Mouse (Mus musculus) lung, postnatal 0 days (tissue): ENCODE results near the gene Wscd2. TPM values are rescaled to one million over a fixed set of nuclear protein-coding genes. Genes with fewer than 3 reads are reported as not detected.

Experiments used
- ATAC-seq: fragments of 200-750 bp; cut with Nextera tagmentation; 2 replicates; pipeline ENCODE4 v1.8.0; 2017; ENCODE audit warnings: moderate library complexity
- DNase-seq: peaks from one replicate; pipeline ENCODE4 v3.0.0-alpha.2; 2016; ENCODE audit warnings: low spot score
- H3K27ac ChIP-seq: fragments of 300-500 bp; sonication (generic); 2 replicates; pipeline ENCODE4 v1.5.1; 2014; ENCODE audit warnings: antibody characterized with exemption, mild to moderate bottlenecking, low read length, mixed read lengths
- H3K27me3 ChIP-seq: fragments of 300-500 bp; sonication (generic); replicated peaks from 2 replicates; pipeline ENCODE4 v1.6.1; 2014; ENCODE audit warnings: low read length, mixed read lengths; ENCODE audit not compliant: insufficient read depth
- H3K36me3 ChIP-seq: fragments of 300-500 bp; sonication (generic); 2 replicates; pipeline ENCODE4 v1.6.1; 2014; ENCODE audit warnings: low read length, mixed read lengths; ENCODE audit not compliant: insufficient read depth
- H3K4me1 ChIP-seq: fragments of 300-500 bp; sonication (generic); 2 replicates; pipeline ENCODE4 v1.6.1; 2014; ENCODE audit warnings: antibody characterized with exemption, low read depth, low read length, mixed read lengths; ENCODE audit not compliant: insufficient read depth
- H3K4me2 ChIP-seq: fragments of 300-500 bp; sonication (generic); replicated peaks from 2 replicates; pipeline ENCODE4 v1.6.1; 2014; ENCODE audit warnings: low read depth, mild to moderate bottlenecking, low read length, moderate library complexity, mixed read lengths
- H3K4me3 ChIP-seq: fragments of 300-500 bp; sonication (generic); 2 replicates; pipeline ENCODE4 v1.5.1; 2014; ENCODE audit warnings: low read depth, low read length
- H3K9ac ChIP-seq: fragments of 300-500 bp; sonication (generic); replicated peaks from 2 replicates; pipeline ENCODE4 v1.6.1; 2014; ENCODE audit warnings: low read depth, mild to moderate bottlenecking
- H3K9me3 ChIP-seq: fragments of 300-500 bp; sonication (generic); 2 replicates; pipeline ENCODE4 v1.6.1; 2016; ENCODE audit warnings: low read length, mixed read lengths
- CTCF ChIP-seq: IDR thresholded peaks from 2 replicates; pipeline ENCODE4 v1.5.1; 2016; ENCODE audit warnings: antibody characterized with exemption, mild to moderate bottlenecking
- EP300 ChIP-seq: IDR thresholded peaks from 2 replicates; pipeline ENCODE4 v1.6.1; 2016; ENCODE audit warnings: antibody characterized with exemption, mild to moderate bottlenecking, control low read depth
- WGBS: fragments of 180-500 bp; shearing (Covaris S2); extraction: QIAGEN DNeasy Blood & Tissue Kit; methylation state at CpG from one replicate; pipeline ENCODE4 v1.1.7; 2014; 5-methylcytosine and 5-hydroxymethylcytosine counted together
- polyA plus RNA-seq: library from polyadenylated mRNA; unstranded; fragments of >200 nt; fragmentation: Nextera tagmentation; extraction: Ambion mirVana; gene quantifications from 2 replicates; pipeline ENCODE4 v1.2.1, GENCODE M21; 2015

Wscd2 gene
- polyA plus RNA-seq, 1 experiment from 2014 or later, result 2.7 TPM

DNA sequence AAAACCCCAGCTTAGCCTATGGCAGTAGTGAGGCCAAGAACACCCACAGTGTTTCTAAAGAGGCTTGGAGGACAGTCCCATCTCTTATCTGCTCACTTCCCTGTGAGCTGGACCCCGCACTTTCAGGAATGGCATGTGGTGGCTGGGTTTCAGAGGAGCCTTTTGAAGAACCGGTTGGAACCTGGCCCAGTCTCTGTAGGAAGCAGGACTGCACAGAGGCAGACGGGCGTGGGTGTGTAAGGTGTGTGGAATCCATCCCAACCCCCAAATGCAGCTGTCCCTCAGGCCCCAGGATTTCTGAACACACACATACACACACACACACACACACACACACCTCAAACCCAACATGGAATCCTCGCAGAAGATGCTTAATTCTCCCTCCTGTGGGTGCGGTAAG, 23.9 kb downstream of the Wscd2 start:
- Histone ChIP-seq H3K27me3 (no peaks in the 10 kb centered on the region; the same call in 1 of the 2 replicates), H3K36me3 (no peaks in the 10 kb centered on the region), H3K4me1 (peaks cover 3% of the 10 kb centered on the region; the same call in 1 of the 2 replicates), H3K9me3 (no peaks in the 10 kb centered on the region), H3K4me3 (no peak overlapping the region), H3K27ac (no peak overlapping the region), H3K9ac (no peak overlapping the region), H3K4me2 (no peak overlapping the region)
- ATAC-seq (no peak), DNase-seq (no peak)
- TF ChIP-seq EP300 (no peak), CTCF (no peak)
- 60% methylated on average over 6 of the region's 6 CpGs for WGBS

- Histone ChIP-seq H3K36me3 (no peaks in the 10 kb centered on the region), H3K4me3 (no peak overlapping the region), H3K27ac (no peak overlapping the region), H3K9me3 (no peaks in the 10 kb centered on the region), H3K27me3 (no peaks in the 10 kb centered on the region; the same call in 1 of the 2 replicates), H3K4me2 (no peak overlapping the region), H3K9ac (no peak overlapping the region), H3K4me1 (peaks cover 3% of the 10 kb centered on the region; the same call in 1 of the 2 replicates)
- TF ChIP-seq CTCF (no peak), EP300 (no peak)
- 30% methylated on average over 14 of the region's 14 CpGs for WGBS
- DNase-seq (no peak), ATAC-seq (0 out of 2 replicates have a peak, but pooled peaks have one; percentile 6)
These were observed 26.2 kb downstream of the Wscd2 start for GRCm38 (mm10) chr5:113516119-113516872.

DNA sequence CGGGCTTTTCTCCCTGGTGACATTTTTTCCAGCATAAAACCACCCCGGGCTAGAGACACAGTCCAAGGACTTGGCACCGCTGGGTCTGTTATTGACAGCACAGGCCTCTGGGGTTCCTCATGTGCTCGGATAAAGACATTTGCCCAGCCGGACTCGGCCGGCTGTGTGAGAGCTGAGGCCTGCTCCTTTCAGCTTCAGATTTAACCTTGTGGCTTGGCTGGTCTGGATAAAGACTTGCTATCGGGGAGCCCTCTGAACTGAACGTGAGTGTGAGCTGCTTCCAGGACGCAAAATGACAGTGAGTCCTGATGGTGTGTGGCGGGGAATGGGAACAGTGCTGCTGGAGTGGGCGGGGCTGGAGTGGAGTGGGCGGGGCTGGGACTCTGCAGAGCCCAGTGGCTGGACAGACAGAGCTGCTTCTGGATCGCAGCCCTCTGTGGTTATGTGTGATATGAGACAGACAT, 26.8 kb downstream of the Wscd2 start:
- H3K27me3 ChIP-seq, result no peaks in the 10 kb centered on the region; the same call in 1 of the 2 replicates
- no peak for TF ChIP-seq EP300
- TF ChIP-seq CTCF, result no peak
- 15% methylated on average over 14 of the region's 14 CpGs for WGBS
- DNase-seq (peak; percentile 61), ATAC-seq (peak; percentile 73)
- H3K4me1 ChIP-seq, result peaks cover 3% of the 10 kb centered on the region; the same call in 1 of the 2 replicates
- no peaks in the 10 kb centered on the region for H3K9me3 ChIP-seq
- H3K9ac ChIP-seq, result no peak overlapping the region
- H3K4me3 ChIP-seq, result no peak overlapping the region
- no peak overlapping the region for H3K27ac ChIP-seq
- H3K4me2 ChIP-seq, result no peak overlapping the region
- no peaks in the 10 kb centered on the region for H3K36me3 ChIP-seq

DNA sequence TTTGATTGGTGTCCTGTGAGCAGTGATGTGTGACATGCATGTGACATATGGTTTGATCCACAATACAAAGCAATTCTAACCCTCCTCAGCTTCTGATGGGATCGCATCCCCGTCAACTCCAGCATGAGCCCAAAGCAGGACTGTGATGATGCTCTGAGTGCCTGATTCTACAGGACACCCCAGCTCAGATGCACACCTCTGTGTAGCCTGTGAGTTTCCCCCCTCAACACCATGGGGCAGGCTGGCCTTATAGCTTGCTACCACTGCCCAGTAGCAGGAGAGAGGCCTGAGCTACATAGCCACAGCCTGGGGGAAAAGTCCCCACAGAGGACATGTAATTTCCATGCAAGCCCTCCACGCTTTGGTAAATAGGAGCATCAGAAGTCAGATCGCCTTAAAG, 27.3 kb downstream of the Wscd2 start:
- no peak overlapping the region for H3K9ac ChIP-seq
- H3K36me3 ChIP-seq, result no peaks in the 10 kb centered on the region
- no peak overlapping the region for H3K4me3 ChIP-seq
- TF ChIP-seq EP300, result no peak
- no peak for TF ChIP-seq CTCF
- no peak overlapping the region for H3K4me2 ChIP-seq
- WGBS, result 66% methylated on average over 4 of the region's 4 CpGs
- ATAC-seq, result 0 out of 2 replicates have a peak, but pooled peaks have one; percentile 4
- H3K27me3 ChIP-seq, result no peaks in the 10 kb centered on the region; the same call in 1 of the 2 replicates
- no peaks in the 10 kb centered on the region for H3K9me3 ChIP-seq
- peaks cover 3% of the 10 kb centered on the region; the same call in 1 of the 2 replicates for H3K4me1 ChIP-seq
- no peak for DNase-seq
- no peak overlapping the region for H3K27ac ChIP-seq

GRCm38 (mm10) chr5:113521037-113521436, 30.9 kb downstream of the Wscd2 start:
- ATAC-seq (no peak), DNase-seq (no peak)
- Histone ChIP-seq H3K9me3 (no peaks in the 10 kb centered on the region), H3K27ac (no peak overlapping the region), H3K4me1 (peaks cover 3% of the 10 kb centered on the region; the same call in 1 of the 2 replicates), H3K4me2 (no peak overlapping the region), H3K4me3 (no peak overlapping the region), H3K27me3 (no peaks in the 10 kb centered on the region; the same call in 1 of the 2 replicates), H3K9ac (no peak overlapping the region), H3K36me3 (no peaks in the 10 kb centered on the region)
- 57% methylated on average over 6 of the region's 6 CpGs for WGBS
- TF ChIP-seq EP300 (no peak), CTCF (no peak)

- H3K4me2 ChIP-seq, result no peak overlapping the region
- no peaks in the 10 kb centered on the region for H3K4me1 ChIP-seq
- no peak for DNase-seq
- WGBS, result 45% methylated on average over 1 of the region's 1 CpGs
- H3K9ac ChIP-seq, result no peak overlapping the region
- H3K36me3 ChIP-seq, result no peaks in the 10 kb centered on the region
- no peak overlapping the region for H3K4me3 ChIP-seq
- no peaks in the 10 kb centered on the region for H3K9me3 ChIP-seq
- H3K27me3 ChIP-seq, result no peaks in the 10 kb centered on the region
- ATAC-seq, result no peak
- no peak for TF ChIP-seq CTCF
- TF ChIP-seq EP300, result no peak
- no peak overlapping the region for H3K27ac ChIP-seq
These were observed 48.7 kb downstream of the Wscd2 start for GRCm38 (mm10) chr5:113538826-113539225.
